Mouse (Mus musculus): Measurements from ENCODE around the gene Tmed1. TPM values are rescaled to one million over a fixed set of nuclear protein-coding genes. Genes with fewer than 3 reads are reported as not detected.
A peak's percentile ranks its signal among the peaks of the same experiment; 100 is the strongest.
"Not testable (repeated sequence)": the region's sequence is repeated elsewhere in the genome, so short reads cannot be mapped to it uniquely, and the experiment has no call there.

The Tmed1 gene
- polyA plus RNA-seq, 1 experiment from 2014 or later: 70.2 TPM

- DNase-seq (ENCODE audit: low spot score) (no peak), ATAC-seq (replicated peaks; ENCODE audit: low FRiP score) (0 out of 2 replicates have a peak, but pooled peaks have one; percentile 31)
- Histone ChIP-seq H3K9ac (ENCODE audit: low read depth, low read length) (no peak overlapping the region), H3K9me3 (ENCODE audit: control insufficient read depth, low read length) (no peaks in the 10 kb centered on the region), H3K4me1 (replicated peaks; ENCODE audit: control insufficient read depth, insufficient read depth, low read length) (no peaks in the 10 kb centered on the region), H3K27ac (ENCODE audit: low read depth, low read length) (no peak overlapping the region), H3K27me3 (replicated peaks; ENCODE audit: control insufficient read depth, insufficient read depth, low read length) (no peaks in the 10 kb centered on the region), H3K4me3 (ENCODE audit: low read depth, low read length) (no peak overlapping the region), H3K36me3 (ENCODE audit: control insufficient read depth, insufficient read depth, low read length) (peaks cover 39% of the 10 kb centered on the region), H3K4me2 (no peak overlapping the region)
- 80% methylated on average over 20 of the region's 20 CpGs for WGBS
Measured at GRCm38 (mm10) chr9:21469032-21470024, 40.7 kb downstream of the Tmed1 start.

- not testable (repeated sequence) for H3K4me3 ChIP-seq (ENCODE audit: low read depth, low read length)
- 89% methylated on average over 7 of the region's 7 CpGs for whole genome bisulfite sequencing
- peaks cover 14% of the 10 kb centered on the region for H3K36me3 ChIP-seq (ENCODE audit: control insufficient read depth, insufficient read depth, low read length)
Measured at GRCm38 (mm10) chr9:21464565-21464928, 45.5 kb downstream of the Tmed1 start.

DNA sequence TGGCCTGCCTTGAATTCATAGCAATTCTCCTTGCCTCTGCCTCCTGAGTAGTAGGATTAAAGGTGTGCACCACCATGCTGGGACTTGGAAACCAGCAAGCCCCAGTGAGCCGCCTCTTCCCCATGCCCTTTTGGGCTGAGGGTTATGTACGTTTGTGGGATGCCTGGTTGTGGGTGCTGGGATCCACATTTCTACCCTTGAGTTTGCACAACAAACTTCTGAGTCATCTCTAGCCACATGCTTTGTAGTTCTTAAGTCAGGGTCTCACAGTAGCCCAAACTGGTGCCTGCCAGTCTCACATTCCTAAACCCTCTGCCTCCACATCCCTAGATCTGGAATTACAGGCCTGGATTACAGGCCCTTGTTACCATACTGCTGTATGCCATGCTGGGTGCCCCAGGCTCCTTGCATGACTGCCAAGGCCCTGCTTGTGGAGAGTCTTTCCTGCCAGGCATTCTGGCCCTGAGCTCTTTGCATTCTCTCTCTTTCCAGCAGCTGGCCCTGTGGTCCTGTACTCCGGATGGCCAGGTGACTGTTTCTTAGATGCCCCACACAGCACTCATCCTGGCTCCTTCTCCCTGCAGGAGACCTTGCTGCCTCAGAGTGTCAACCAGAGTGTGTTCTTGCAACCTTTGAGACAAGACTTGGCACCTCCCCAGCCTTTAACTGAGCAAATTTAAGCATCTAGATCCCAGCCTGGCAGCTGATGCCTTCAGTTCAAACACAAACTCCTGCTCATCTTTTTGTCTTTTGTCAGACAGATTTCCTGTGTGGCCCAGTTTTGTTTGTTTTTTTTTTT lies 46.1 kb downstream of the Tmed1 start:
- Histone ChIP-seq H3K9me3 (ENCODE audit: control insufficient read depth, low read length) (no peaks in the 10 kb centered on the region), H3K9ac (ENCODE audit: low read depth, low read length) (no peak overlapping the region; the same call in 1 of the 2 replicates), H3K4me3 (ENCODE audit: low read depth, low read length) (no peak overlapping the region), H3K4me1 (replicated peaks; ENCODE audit: control insufficient read depth, insufficient read depth, low read length) (peaks cover 10% of the 10 kb centered on the region), H3K4me2 (no peak overlapping the region), H3K36me3 (ENCODE audit: control insufficient read depth, insufficient read depth, low read length) (peaks cover 14% of the 10 kb centered on the region), H3K27ac (ENCODE audit: low read depth, low read length) (no peak overlapping the region), H3K27me3 (replicated peaks; ENCODE audit: control insufficient read depth, insufficient read depth, low read length) (no peaks in the 10 kb centered on the region)
- WGBS: 81% methylated on average over 3 of the region's 3 CpGs
- DNase-seq (ENCODE audit: low spot score) (no peak), ATAC-seq (replicated peaks; ENCODE audit: low FRiP score) (no peak)

More at GRCm38 (mm10) chr9:21464565-21464928, 45.5 kb downstream of the Tmed1 start:
- not testable (repeated sequence) for H3K27me3 ChIP-seq (replicated peaks; ENCODE audit: control insufficient read depth, insufficient read depth, low read length); H3K27ac ChIP-seq (ENCODE audit: low read depth, low read length); H3K9ac ChIP-seq (ENCODE audit: low read depth, low read length); ATAC-seq (replicated peaks; ENCODE audit: low FRiP score); H3K4me2 ChIP-seq; DNase-seq (ENCODE audit: low spot score); H3K9me3 ChIP-seq (ENCODE audit: control insufficient read depth, low read length)
- peaks cover 10% of the 10 kb centered on the region for H3K4me1 ChIP-seq (replicated peaks; ENCODE audit: control insufficient read depth, insufficient read depth, low read length)

DNA sequence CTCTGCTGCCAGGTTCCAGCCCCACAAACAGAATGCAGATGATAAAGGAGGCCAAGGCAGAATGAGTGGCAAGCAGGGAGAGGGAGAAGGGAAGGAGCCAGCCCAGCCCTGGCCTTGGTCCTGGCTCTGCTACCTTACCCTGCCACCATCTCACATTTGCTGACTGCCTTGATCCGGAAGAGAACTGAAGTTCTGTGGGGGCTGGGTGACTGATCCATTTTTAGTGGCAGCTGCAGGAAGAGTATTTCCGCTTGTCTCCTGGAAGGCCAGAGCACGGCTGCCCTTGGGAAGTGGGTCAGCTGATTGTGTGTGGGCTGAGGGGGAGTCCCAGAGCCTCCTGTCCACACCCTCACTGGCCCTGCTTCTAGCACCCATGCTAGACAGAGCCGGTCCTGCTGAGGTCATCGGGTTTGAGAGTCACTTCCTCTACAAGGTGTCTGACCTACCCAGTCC lies 46.9 kb downstream of the Tmed1 start:
- Histone ChIP-seq H3K4me3 (ENCODE audit: low read depth, low read length) (no peak overlapping the region), H3K9ac (ENCODE audit: low read depth, low read length) (peak overlapping the region; percentile 50; the same call in 1 of the 2 replicates), H3K36me3 (ENCODE audit: control insufficient read depth, insufficient read depth, low read length) (peaks cover 14% of the 10 kb centered on the region), H3K4me1 (replicated peaks; ENCODE audit: control insufficient read depth, insufficient read depth, low read length) (peaks cover 10% of the 10 kb centered on the region), H3K27ac (ENCODE audit: low read depth, low read length) (no peak overlapping the region; the same call in 1 of the 2 replicates), H3K9me3 (ENCODE audit: control insufficient read depth, low read length) (no peaks in the 10 kb centered on the region), H3K4me2 (peak overlapping the region; percentile 33), H3K27me3 (replicated peaks; ENCODE audit: control insufficient read depth, insufficient read depth, low read length) (no peaks in the 10 kb centered on the region)
- ATAC-seq (replicated peaks; ENCODE audit: low FRiP score) (peak; percentile 45), DNase-seq (ENCODE audit: low spot score) (no peak)
- WGBS: 38% methylated on average over 5 of the region's 5 CpGs

GRCm38 (mm10) chr9:21460400-21460940 lies 49.6 kb downstream of the Tmed1 start:
- H3K27ac ChIP-seq (ENCODE audit: low read depth, low read length): no peak overlapping the region
- DNase-seq (ENCODE audit: low spot score): no peak
- no peak for ATAC-seq (replicated peaks; ENCODE audit: low FRiP score)
- 85% methylated on average over 3 of the region's 3 CpGs for WGBS
- no peak overlapping the region for H3K4me3 ChIP-seq (ENCODE audit: low read depth, low read length)
- peaks cover 10% of the 10 kb centered on the region for H3K4me1 ChIP-seq (replicated peaks; ENCODE audit: control insufficient read depth, insufficient read depth, low read length)
- no peak overlapping the region for H3K4me2 ChIP-seq
- H3K27me3 ChIP-seq (replicated peaks; ENCODE audit: control insufficient read depth, insufficient read depth, low read length): no peaks in the 10 kb centered on the region
- no peaks in the 10 kb centered on the region for H3K9me3 ChIP-seq (ENCODE audit: control insufficient read depth, low read length)
- H3K9ac ChIP-seq (ENCODE audit: low read depth, low read length): 0 out of 2 replicates have a peak overlapping the region, but pooled peaks have one; percentile 12
- peaks cover 2% of the 10 kb centered on the region for H3K36me3 ChIP-seq (ENCODE audit: control insufficient read depth, insufficient read depth, low read length)

- Histone ChIP-seq H3K36me3 (ENCODE audit: control insufficient read depth, insufficient read depth, low read length) (peaks cover 2% of the 10 kb centered on the region), H3K9me3 (ENCODE audit: control insufficient read depth, low read length) (no peaks in the 10 kb centered on the region), H3K4me1 (replicated peaks; ENCODE audit: control insufficient read depth, insufficient read depth, low read length) (peaks cover 15% of the 10 kb centered on the region), H3K4me2 (no peak overlapping the region), H3K9ac (ENCODE audit: low read depth, low read length) (no peak overlapping the region), H3K4me3 (ENCODE audit: low read depth, low read length) (no peak overlapping the region), H3K27me3 (replicated peaks; ENCODE audit: control insufficient read depth, insufficient read depth, low read length) (no peaks in the 10 kb centered on the region), H3K27ac (ENCODE audit: low read depth, low read length) (no peak overlapping the region)
- ATAC-seq (replicated peaks; ENCODE audit: low FRiP score) (no peak), DNase-seq (ENCODE audit: low spot score) (no peak)
- WGBS: 91% methylated on average over 3 of the region's 3 CpGs
Measured at GRCm38 (mm10) chr9:21458821-21459220, 51.2 kb downstream of the Tmed1 start.

Small RNAs within 50 kb of the gene (microRNA-seq; reads per million reads assigned to microRNA genes)
- 10.2 reads per million, percentile 22 among the genes with 10 or more reads in this experiment for gene Mir199a-1 (ENCODE audit: borderline number of aligned reads)

Other genes starting within 250 kb of the Tmed1 start
- gene Atg4d, start 245.0 kb downstream of the Tmed1 start, polyA plus RNA-seq (2014; fragmentation: Nextera tagmentation; extraction: Ambion mirVana): 57.0 and 61.1 TPM in 2 replicates
- 19.3 and 24.2 TPM in 2 replicates for gene Kri1, start 222.3 kb downstream of the Tmed1 start, polyA plus RNA-seq (2014; fragmentation: Nextera tagmentation; extraction: Ambion mirVana)
- gene Cdkn2d, start 218.8 kb downstream of the Tmed1 start, polyA plus RNA-seq (2014; fragmentation: Nextera tagmentation; extraction: Ambion mirVana): 48.0 and 48.2 TPM in 2 replicates
- gene Ap1m2, start 197.9 kb downstream of the Tmed1 start, polyA plus RNA-seq (2014; fragmentation: Nextera tagmentation; extraction: Ambion mirVana): 1.2 and 1.6 TPM in 2 replicates
- 57.2 and 61.2 TPM in 2 replicates for gene Slc44a2, start 189.6 kb downstream of the Tmed1 start, polyA plus RNA-seq (2014; fragmentation: Nextera tagmentation; extraction: Ambion mirVana)
- 141 and 149 TPM in 2 replicates for gene Ilf3, start 142.4 kb downstream of the Tmed1 start, polyA plus RNA-seq (2014; fragmentation: Nextera tagmentation; extraction: Ambion mirVana)
- 59.2 and 60.2 TPM in 2 replicates for gene Qtrt1, start 98.4 kb downstream of the Tmed1 start, polyA plus RNA-seq (2014; fragmentation: Nextera tagmentation; extraction: Ambion mirVana)
- 72.7 and 79.5 TPM in 2 replicates for gene Dnm2, start 85.3 kb downstream of the Tmed1 start, polyA plus RNA-seq (2014; fragmentation: Nextera tagmentation; extraction: Ambion mirVana)
- gene AB124611, start 15.9 kb upstream of the Tmed1 start, polyA plus RNA-seq (2014; fragmentation: Nextera tagmentation; extraction: Ambion mirVana): 3.7 and 4.3 TPM in 2 replicates
- 54.9 TPM in 2 replicates for gene Carm1, start 36.6 kb upstream of the Tmed1 start, polyA plus RNA-seq (2014; fragmentation: Nextera tagmentation; extraction: Ambion mirVana)
- 35.2 and 41.5 TPM in 2 replicates for gene Timm29, start 82.5 kb upstream of the Tmed1 start, polyA plus RNA-seq (2014; fragmentation: Nextera tagmentation; extraction: Ambion mirVana)
- gene Yipf2, start 82.6 kb upstream of the Tmed1 start, polyA plus RNA-seq (2014; fragmentation: Nextera tagmentation; extraction: Ambion mirVana): 15.5 and 16.5 TPM in 2 replicates
- 86.1 and 86.6 TPM in 2 replicates for gene Smarca4, start 105.9 kb upstream of the Tmed1 start, polyA plus RNA-seq (2014; fragmentation: Nextera tagmentation; extraction: Ambion mirVana)
- gene Ldlr, start 213.2 kb upstream of the Tmed1 start, polyA plus RNA-seq (2014; fragmentation: Nextera tagmentation; extraction: Ambion mirVana): 18.8 and 23.9 TPM in 2 replicates